Mouse (Mus musculus): ENCODE results near the gene Myod1. TPM values are rescaled to one million over a fixed set of nuclear protein-coding genes. Genes with fewer than 3 reads are reported as not detected.

Myod1 gene
- polyA plus RNA-seq, 1 experiment from 2014 or later = 10.8 TPM

- H3K4me3 ChIP-seq = no peak overlapping the region
- no peaks in the 10 kb centered on the region for H3K36me3 ChIP-seq
- H3K4me1 ChIP-seq = peaks cover 27% of the 10 kb centered on the region
- 45% methylated on average over 8 of the region's 8 CpGs for WGBS
- H3K9ac ChIP-seq = no peak overlapping the region
- H3K4me2 ChIP-seq (replicated peaks) = peak overlapping the region; percentile 37
- no peaks in the 10 kb centered on the region for H3K9me3 ChIP-seq
- ATAC-seq (ENCODE audit: low FRiP score, low read depth) = peak; percentile 56
- no peak overlapping the region for H3K27ac ChIP-seq
- no peaks in the 10 kb centered on the region for H3K27me3 ChIP-seq (replicated peaks)
These were observed 45.9 kb downstream of the Myod1 start for GRCm38 (mm10) chr7:46422052-46422763.

DNA sequence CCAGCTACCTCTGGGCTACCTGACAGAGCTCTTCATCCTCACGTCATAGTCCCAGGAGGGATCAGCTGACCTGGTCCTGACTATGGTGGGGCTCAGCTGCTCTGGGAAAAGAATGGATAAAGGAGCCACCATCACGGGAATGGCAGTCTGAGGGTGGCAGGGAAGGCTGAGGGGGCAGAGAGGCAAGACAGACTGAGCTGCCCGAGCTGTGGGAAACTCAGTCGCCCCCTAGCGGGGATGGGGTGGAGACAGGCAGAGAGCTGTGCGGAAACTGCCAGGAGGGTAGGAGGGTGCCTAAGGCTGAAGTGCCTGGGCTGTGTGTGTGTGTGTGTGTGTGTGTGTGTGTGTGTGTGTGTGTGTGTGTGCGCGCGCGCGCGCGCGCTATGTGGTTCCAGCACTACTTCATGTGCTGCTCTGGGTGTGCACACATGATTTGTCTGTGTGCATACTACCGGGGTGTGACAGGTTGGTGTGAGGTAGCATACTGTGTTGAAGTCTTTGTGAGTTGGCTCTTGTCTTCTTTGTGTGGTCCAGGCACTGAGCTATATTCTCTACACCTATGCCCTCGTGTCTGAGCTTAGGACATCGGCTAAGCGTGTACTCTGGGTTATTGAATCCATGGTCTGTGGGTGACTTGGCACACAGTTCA lies 46.6 kb downstream of the Myod1 start:
- peak; percentile 73 for ATAC-seq (ENCODE audit: low FRiP score, low read depth)
- H3K9ac ChIP-seq = no peak overlapping the region
- WGBS = 48% methylated on average over 18 of the region's 18 CpGs

DNA sequence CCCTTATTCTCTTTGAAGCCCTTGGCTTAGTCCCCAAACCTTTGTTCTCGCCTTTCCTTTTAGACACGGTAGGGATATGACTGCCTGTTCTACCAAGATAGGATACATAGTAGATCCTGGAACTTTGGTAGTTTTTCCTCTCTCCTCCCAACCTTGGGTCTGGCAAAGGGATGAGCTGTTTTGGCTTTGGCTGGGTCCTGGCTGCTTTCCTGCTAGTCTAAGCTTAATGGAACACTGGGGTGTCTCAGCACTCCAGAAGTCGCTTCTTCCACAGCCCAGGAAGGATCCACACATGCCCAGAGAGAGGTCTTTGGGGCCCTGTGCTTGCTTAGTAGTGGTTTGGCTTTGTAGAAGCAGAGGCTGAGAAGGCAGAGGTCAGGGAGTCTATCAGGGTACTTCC lies 47.7 kb downstream of the Myod1 start:
- no peak for ATAC-seq (ENCODE audit: low FRiP score, low read depth)
- Histone ChIP-seq H3K27ac (no peak overlapping the region), H3K4me3 (no peak overlapping the region), H3K9ac (no peak overlapping the region), H3K36me3 (no peaks in the 10 kb centered on the region), H3K4me2 (replicated peaks) (no peak overlapping the region), H3K4me1 (peaks cover 21% of the 10 kb centered on the region), H3K27me3 (replicated peaks) (no peaks in the 10 kb centered on the region), H3K9me3 (no peaks in the 10 kb centered on the region)
- WGBS = 83% methylated on average over 3 of the region's 3 CpGs

More for the DNA sequence above, 46.6 kb downstream of the Myod1 start:
- Histone ChIP-seq H3K36me3 (no peaks in the 10 kb centered on the region), H3K27me3 (replicated peaks) (no peaks in the 10 kb centered on the region), H3K27ac (no peak overlapping the region), H3K9me3 (no peaks in the 10 kb centered on the region), H3K4me1 (peaks cover 27% of the 10 kb centered on the region), H3K4me2 (replicated peaks) (peak overlapping the region; percentile 37), H3K4me3 (no peak overlapping the region)

DNA sequence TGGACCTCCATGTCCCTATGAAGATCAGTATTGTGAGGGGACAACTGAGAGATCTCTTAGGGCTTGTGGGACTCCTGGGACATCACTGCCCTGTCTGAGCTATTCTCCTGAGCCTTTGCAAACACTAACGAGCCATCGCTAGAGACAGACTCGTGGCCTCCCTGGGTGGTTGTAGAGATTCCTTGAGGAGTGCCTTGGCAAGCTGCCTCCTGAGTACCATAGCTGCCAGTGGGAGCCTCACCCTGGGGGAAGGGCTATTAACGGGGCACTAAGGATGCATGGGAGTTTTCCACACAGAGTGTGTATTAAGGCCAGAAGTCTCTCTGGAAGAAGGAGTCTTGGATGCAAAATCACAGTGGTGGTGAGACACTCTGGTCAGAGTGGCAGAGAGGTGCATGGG lies 48.7 kb downstream of the Myod1 start:
- ATAC-seq (ENCODE audit: low FRiP score, low read depth) = no peak
- no peaks in the 10 kb centered on the region for H3K36me3 ChIP-seq
- WGBS = 70% methylated on average over 4 of the region's 4 CpGs
- H3K27ac ChIP-seq = no peak overlapping the region
- H3K4me1 ChIP-seq = peaks cover 21% of the 10 kb centered on the region
- H3K27me3 ChIP-seq (replicated peaks) = no peaks in the 10 kb centered on the region
- no peak overlapping the region for H3K4me3 ChIP-seq
- H3K4me2 ChIP-seq (replicated peaks) = no peak overlapping the region
- H3K9ac ChIP-seq = no peak overlapping the region
- no peaks in the 10 kb centered on the region for H3K9me3 ChIP-seq

Other genes with a start within 250 kb of the Myod1 start
- gene Abcc8, start 196.4 kb upstream of the Myod1 start, polyA plus RNA-seq (2016; fragmentation: Nextera tagmentation; extraction: Ambion mirVana) = 6.0 and 7.6 TPM in 2 replicates
- gene Ush1c, start 138.0 kb upstream of the Myod1 start, polyA plus RNA-seq (2016; fragmentation: Nextera tagmentation; extraction: Ambion mirVana) = 2.7 and 3.6 TPM in 2 replicates
- gene Otog, start 135.5 kb upstream of the Myod1 start, polyA plus RNA-seq (2016; fragmentation: Nextera tagmentation; extraction: Ambion mirVana) = 0.11 and 0.14 TPM in 2 replicates
- 7.3 and 9.7 TPM in 2 replicates for gene Kcnc1, start 20.0 kb downstream of the Myod1 start, polyA plus RNA-seq (2016; fragmentation: Nextera tagmentation; extraction: Ambion mirVana)

All from neural tube, embryonic 12.5 days (tissue).